Mouse (Mus musculus): ENCODE results near the gene Ewsr1. TPM values are rescaled to one million over a fixed set of nuclear protein-coding genes. Genes with fewer than 3 reads are reported as not detected.

The Ewsr1 gene
- 513 and 799 TPM in 2 replicates for polyA plus RNA-seq (2012; rRNA removed)

DNA sequence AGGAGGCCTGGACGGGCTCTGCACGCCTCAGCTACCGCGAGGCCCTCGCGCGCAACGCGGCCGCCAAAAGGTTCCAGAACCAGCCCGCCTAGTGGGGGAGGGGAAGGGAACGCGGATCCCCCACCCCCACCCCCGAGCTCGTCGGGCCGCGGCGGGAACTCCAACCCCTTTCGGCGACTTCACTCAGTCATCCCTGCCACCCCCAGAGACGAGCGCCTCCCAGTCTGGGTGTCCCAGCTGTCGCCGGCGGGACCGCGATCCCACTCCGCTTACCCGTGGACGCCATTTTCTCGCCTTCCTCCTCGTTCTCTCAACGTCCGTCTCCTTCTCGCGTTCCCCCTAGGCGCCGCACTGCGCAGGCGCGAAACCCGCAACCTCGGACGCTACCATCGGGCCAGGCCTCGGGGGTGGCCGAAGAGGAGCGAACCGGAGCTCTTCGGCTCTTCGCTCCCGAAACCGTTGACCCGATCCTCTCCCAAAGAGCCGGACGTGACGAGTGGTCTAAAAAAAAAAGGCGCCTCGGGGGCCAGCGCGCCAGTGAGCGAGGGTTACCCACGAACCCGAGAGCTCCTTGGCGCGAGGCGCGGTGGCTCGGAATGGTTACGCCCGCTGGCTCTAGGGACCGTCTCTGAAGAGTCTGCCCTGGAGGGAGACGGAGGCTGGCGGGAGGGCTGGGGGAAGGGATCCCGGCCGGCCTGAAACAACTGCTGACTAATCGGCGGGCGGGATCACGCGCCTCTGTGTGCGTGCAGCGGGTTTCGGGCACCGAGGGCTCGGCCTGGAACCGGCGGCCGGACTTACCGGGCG is at the start of gene Ewsr1, which contains the start of gene Rhbdd3:
Gene Ewsr1 (minus strand): TSS at position 531 of the 807 bp plus-strand sequence.
Gene Rhbdd3 (plus strand): TSS at position 191 of the 807 bp plus-strand sequence.
- peak; percentile 88 to 98 for DNase-seq (ENCODE audit: extremely low spot score in 1 of 2, low spot score in 1 of 2)

DNA sequence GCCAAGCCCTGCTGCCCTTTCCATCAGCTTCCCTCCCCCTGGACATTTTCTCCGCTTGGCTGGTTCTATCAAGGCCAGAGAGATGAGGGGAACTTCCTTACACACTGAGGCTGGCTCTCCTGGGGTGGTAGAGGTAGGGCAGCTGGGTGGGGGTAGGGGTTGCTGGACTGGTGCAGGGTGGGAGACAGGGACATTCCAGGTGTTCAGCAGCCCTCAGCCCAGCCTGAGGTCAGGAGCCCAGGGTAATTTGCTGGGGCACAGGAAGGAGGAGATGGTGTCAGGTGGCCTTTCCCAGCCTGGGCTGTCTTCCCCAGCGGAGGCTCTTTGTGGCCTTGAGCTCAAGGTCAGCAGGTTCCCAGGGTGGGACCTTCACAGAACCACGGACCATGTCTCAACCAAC is 46.5 kb upstream of the Ewsr1 start:
- no peak for DNase-seq (ENCODE audit: extremely low spot score in 1 of 2, low spot score in 1 of 2)

DNA sequence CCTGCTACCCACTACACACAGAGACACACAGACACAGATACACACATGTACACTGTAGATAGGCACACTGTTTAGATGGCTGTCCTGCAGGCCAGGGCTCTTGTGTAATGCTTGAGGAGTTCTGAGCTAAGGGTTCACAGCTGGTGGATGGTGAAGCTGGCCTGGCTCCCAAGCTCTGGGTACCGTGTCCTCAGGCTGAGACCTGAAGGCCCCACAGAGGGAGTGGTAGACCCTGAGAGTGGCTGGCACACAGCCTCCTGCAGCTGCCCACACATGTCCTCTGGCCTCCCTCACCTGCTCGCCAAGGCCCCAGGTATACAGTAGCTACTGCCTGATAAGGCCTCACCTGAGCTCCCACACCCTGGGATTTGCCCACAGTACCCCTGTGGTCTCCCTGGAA is 42.9 kb upstream of the Ewsr1 start:
- no peak for DNase-seq (ENCODE audit: extremely low spot score in 1 of 2, low spot score in 1 of 2)

DNA sequence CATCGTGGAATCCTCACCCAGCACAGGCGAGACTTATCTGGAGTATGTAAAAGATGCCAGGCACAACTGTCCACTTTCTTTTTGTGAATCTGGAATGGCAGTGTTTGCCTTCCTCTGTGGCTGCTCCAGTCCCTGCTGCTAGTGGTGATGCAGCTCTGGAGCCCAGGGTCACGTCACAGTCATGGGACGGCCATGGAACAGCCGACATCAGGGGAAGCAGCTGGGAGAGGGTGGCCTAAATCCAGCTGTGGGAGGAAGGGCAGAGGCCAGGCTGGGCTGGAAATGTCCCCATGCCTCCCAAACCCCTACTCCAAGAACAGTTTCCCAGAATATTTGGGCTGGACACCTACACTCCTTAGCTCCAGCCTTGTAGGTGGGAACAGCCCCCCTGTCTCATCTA is 42.2 kb upstream of the Ewsr1 start:
- no peak for DNase-seq (ENCODE audit: extremely low spot score in 1 of 2, low spot score in 1 of 2)

DNA sequence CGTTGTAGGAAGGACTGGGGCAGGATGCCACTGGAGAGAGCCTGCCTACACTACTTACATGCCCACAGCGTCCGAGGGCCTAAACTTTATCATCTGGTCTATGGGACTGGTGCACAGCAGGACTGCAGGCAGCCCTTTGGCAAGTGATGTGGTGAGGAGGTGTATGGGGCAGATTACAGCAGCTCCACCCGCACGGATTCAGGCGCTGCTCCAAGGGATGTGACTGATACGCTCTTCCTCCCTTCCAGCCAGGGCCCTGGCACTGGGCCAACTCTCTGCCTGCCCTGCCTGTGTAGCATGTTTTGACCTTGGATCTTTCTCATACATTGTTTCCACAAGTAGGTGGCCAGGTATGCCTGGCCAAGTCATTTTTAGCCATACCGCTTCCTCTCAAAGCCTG is 41.6 kb upstream of the Ewsr1 start:
- peak in 1 of 2 experiments; percentile 48 for DNase-seq (ENCODE audit: extremely low spot score in 1 of 2, low spot score in 1 of 2)

DNA sequence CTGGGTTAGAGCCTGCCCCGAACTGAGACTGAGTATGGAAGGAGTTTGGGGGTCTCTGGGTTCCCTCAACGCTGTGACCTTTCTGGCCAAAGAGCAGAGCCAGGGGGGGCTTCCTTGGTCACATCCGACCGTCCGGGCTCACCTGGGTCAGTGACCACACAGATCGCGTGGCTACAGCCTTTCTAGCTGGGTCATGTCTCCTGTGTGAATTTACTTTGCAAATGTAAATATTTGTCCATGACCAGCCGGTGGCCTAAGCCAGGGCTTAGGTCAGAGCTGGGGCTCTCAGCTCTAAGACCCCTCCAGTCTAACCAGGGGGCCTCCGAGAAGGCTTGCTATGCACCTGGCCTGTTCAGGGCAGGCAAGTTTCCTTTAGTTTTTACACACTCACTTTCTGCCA is 40.3 kb upstream of the Ewsr1 start:
- no peak for DNase-seq (ENCODE audit: extremely low spot score in 1 of 2, low spot score in 1 of 2)

DNA sequence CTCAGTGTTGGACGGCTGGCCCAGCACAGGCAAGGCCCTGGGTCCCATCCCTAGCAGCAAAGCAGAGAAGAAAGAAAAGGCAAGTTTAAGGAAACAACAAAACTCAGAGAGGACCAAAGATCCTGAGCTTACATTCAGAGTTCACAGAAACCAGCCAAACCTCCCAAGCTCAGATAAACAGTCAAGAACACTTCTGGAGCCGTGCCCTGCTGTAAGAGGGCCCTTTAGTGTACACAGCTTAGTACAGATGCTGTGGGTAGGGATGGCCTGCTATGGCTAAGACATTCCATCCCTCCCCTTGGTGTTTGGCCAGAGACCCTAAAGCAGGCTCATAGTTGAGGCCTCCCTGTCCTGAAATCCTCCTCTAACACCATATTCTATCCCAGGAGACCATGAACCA is 39.6 kb upstream of the Ewsr1 start:
- no peak for DNase-seq (ENCODE audit: extremely low spot score in 1 of 2, low spot score in 1 of 2)

DNA sequence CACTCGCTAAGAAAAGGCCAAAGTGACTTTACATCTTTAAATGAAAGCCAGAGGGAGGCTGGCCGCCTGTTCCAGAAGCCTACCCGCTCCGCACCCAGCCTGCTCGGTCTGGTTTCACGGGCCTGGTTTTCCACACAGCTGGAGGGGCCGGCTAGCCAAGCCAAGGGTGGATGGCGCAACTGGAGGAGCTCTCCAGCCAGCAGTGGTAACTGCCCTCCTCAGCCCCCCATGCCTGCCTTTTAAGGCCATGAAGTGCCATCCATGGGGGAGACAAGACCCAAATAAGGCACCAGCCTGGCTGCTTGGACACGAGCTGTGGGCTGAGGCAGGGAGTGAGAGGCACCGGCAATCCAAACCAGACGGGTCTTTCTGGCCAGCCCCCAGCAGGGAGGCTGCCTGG is 36.8 kb upstream of the Ewsr1 start:
- DNase-seq (ENCODE audit: extremely low spot score in 1 of 2, low spot score in 1 of 2): no peak

DNA sequence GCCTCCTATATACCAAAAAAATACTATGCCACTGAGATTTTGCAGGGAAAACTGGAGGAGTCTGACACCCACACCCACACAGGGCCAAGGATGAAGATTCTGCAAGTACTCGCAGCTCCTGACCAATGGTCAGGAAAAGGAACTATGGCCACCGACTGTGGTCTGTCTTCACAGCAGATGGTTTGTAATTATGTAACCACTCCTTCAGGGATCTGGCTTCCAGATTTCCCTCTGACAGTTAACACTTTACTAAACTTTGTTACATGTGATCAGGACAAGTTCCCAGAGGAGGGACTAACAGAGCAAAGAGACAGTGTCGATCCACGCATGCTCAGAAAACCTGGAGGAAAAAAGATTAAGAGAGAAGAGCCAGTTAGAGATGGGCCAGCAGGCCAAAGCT is 33.7 kb upstream of the Ewsr1 start:
- no peak for DNase-seq (ENCODE audit: extremely low spot score in 1 of 2, low spot score in 1 of 2)

DNA sequence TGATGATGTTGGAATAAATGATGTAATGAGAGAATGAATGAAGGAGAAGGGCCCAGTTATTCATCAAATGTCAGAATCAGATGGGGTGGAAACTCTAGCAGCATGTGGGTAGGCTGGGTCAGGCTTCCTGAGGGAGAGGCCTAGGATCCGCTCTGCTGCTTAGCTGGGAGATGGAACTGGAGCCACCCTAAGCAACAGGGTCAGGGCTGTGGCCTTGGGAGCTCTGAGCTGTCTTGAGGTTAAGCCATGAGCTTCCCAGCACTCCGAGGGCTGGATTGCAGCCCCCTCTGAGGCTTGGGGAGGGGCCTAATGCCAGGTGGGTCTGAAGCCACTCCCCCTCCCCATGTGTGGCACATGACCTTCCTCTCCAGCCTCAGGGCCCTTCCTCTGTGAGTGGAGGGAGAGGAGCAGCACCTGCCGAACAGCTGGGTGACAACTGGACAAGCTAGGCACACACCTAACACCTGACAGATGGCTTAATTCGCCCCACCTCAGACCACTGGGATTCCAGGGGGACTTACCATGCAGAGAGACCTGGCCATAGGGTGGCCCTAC is 31.1 kb upstream of the Ewsr1 start:
- no peak for DNase-seq (ENCODE audit: extremely low spot score in 1 of 2, low spot score in 1 of 2)

DNA sequence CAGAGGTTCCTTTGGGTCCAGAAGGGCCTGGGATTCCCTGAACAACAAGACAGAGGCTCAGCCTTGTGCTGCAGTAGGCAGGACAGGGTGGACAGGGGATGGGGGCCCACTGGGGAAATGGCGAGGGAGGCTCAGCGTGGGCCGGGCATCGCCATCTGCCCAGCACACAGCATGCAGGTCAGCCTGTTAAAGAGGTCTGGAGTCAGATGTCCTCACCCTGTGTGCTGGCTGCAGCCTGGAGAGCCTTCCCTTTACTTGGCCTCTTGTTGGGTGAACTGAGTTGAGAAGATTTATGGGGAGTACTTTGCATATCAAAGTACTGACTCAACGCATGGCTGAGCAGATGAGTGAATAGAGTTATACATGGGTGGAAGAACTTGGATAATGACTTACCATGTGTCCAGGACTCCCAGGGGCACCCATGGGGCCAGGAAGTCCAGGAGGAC is 30.0 kb upstream of the Ewsr1 start:
- DNase-seq (ENCODE audit: extremely low spot score in 1 of 2, low spot score in 1 of 2): no peak

DNA sequence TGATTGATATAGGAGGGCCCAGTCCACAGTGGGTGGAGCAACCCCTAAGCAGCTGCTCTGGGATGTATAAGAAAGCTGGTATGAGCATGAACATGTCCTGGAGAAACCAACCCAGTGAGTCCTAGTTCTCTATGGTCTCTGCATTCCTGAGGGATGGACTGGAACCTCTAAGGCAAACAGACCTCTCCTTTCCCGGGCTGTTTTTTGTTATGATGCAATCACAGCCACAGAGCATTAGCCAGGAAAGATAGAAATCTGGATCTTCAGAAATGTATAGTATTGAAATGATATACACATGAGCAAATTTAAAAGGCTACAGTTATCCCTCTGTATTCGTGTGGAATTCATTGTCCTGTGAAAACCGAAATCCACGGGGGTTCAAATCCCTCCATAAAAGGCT is 26.6 kb upstream of the Ewsr1 start:
- no peak for DNase-seq (ENCODE audit: extremely low spot score in 1 of 2, low spot score in 1 of 2)

DNA sequence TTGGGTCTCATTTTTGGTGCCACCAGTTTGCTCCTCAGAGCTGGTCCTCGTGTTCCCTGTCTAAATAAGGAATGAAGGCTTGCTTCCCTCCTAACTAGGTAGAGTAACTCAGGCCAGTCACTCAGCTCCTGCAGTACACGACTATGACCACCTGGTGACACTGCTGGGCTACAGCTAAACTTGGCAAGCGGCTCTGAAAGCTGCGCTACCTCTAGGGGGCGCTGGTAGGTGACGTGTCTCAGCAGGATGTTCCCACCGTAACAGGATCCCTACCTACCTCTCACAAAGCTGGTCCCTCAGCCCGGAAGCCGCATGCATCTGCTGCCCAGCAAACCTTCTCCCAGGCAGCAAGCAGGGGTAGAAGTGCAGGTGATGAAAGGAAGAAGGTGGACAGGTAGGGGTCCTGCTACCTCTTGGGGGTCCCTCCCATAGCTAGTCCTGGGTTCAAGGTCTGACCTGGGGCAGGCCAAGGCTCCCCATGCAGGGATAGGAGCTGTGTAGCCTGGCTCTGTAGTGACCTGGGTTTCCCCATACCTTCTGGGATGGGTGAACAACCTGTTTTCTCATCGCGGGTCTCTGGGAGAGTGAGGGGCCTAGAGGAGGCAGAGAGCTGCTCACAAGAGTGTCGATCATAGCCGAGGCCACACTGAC is 16.0 kb upstream of the Ewsr1 start:
- DNase-seq (ENCODE audit: extremely low spot score in 1 of 2, low spot score in 1 of 2): peak; percentile 74 to 96

DNA sequence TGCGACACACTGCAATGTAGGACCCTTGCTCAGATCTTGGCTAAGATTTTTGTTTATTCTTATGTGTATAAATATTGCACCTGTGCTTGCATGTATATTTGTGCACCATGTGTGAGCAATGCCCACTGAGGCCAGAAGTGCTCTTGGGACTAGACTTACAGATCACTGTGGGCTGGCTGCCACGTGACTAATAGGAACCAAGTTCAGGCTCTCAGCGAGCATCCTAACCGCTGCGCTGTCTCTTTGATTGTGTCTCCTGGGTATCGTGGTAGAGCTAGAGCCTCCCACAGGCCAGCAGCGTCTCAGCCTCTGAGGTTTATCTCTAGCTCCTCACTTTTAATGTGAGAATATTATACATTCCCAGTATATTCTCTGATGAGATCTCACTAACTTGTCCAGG is 14.6 kb upstream of the Ewsr1 start:
- DNase-seq (ENCODE audit: extremely low spot score in 1 of 2, low spot score in 1 of 2): no peak

DNA sequence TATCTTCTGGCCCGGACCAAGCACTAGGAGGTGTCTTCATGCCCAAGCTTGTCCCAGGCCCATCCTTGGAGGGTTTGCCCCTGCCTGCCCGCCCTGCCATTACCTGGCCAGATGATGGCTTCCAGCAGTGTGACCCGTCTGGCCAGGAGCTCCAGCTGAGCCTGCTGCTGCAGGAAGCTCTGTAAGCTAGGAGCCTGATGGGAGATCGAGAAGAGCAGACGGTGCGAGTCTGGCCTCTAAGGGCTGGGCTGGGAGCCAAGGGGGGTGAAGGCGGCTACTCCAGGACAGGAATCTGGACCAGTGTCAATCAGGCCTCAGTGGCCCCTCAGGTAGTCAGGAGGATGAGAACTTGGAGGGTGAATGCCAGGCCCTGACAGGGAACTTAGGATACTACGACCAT is 10.4 kb upstream of the Ewsr1 start:
- no peak for DNase-seq (ENCODE audit: extremely low spot score in 1 of 2, low spot score in 1 of 2)

DNA sequence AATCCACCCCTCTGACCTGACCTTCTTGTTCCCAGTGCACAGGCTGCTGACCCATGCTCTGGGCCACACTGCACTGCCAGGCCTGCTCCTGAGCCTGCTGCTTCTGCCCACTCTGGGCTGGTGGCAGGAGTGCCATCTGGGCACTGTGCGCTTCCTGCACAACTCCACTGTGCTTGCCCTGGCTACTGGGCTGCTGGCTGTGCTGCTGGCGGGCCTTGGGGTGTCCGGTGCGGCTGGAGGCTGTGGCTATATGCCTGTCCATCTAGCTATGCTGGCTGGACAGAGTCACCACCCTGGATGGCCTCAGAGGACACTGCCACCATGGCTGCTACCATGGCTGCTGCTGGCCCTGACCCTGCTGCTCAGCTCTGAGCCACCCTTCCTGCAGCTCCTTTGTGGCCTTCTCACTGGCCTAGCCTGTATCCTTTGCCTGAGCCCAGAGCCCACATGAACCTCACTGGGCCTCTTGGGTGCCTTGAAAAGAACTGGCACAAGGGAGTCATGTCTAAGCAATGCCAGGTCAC is 5.0 kb upstream of the Ewsr1 start:
- no peak for DNase-seq (ENCODE audit: extremely low spot score in 1 of 2, low spot score in 1 of 2)

DNA sequence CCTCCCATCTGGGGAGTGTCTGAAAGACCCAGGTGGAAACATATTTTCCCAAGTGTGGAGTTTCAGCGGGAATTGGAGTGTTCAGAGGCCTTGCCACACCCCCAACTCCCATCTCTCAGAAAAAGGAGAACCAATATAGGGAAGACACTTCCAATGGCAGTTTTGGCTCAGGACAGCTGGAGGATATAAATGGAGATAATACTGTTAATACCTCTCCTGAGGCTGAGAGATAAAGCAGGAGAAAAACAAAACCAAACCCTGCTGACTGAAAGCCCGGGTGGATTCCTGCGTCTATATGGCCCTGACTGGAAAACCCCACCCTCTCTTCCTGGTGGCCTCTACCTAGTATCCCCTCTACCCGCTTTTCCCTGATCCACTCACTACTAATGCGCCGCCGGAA is 3.3 kb upstream of the Ewsr1 start:
- DNase-seq (ENCODE audit: extremely low spot score in 1 of 2, low spot score in 1 of 2): no peak

DNA sequence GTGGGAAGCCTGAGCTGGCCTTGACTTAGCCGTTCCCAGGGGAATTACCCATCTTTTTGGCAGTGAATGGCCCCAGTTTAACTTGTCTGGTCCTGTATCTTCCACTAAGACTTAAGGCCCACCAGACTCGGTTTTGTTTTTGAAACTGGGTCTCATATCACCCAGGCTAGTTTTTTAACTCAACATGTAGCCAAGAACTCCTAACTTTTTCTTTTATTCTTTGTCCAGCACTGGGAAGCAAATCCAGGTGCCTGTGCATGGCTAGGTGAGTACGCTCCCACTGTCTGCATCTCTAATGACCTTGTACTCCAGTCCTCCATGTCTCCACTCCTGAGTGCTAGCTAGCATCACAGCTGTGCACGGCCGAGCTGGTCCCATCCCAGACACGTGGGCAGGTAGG is 2.6 kb upstream of the Ewsr1 start:
- DNase-seq (ENCODE audit: extremely low spot score in 1 of 2, low spot score in 1 of 2): no peak

DNA sequence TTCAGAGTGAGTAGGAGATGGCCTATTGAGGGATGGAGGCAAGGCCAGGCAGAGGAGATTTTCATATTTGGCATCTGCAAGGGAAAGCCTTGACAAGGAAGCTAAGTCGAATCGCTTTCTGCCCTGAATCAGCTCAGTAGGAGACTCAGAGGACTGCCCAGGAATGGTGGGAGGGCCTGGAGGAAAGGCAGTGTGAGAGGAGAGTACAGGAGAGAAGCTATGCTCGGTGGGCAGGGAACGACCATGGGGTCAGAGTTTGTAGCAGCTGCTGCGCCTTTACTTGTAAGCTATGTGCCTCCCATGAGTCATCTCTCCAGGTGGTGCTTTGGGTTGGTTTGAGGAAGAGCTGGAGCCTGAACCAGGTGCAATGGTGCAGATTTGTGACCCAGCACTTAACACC is 1.7 kb upstream of the Ewsr1 start:
- no peak for DNase-seq (ENCODE audit: extremely low spot score in 1 of 2, low spot score in 1 of 2)

DNA sequence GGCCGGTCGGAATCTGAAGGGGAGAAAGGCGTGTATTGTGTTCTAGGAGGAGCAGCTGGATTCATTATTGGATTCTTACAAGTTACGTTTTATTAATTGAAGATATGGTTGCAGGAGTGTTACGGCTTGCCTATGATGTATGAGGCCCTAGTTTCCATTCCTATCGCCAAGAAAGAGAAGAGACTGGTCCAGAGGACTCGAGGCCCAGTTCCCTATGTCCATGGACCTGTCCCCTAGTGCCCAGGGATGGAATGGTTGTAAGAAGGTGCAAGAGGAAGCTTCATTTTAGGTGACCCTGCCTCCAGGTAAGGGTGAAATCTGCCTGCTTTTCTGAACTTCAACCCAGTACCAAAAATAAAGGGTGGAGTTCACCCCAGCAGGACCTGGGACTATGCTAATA is 1.2 kb upstream of the Ewsr1 start:
- no peak for DNase-seq (ENCODE audit: extremely low spot score in 1 of 2, low spot score in 1 of 2)

DNA sequence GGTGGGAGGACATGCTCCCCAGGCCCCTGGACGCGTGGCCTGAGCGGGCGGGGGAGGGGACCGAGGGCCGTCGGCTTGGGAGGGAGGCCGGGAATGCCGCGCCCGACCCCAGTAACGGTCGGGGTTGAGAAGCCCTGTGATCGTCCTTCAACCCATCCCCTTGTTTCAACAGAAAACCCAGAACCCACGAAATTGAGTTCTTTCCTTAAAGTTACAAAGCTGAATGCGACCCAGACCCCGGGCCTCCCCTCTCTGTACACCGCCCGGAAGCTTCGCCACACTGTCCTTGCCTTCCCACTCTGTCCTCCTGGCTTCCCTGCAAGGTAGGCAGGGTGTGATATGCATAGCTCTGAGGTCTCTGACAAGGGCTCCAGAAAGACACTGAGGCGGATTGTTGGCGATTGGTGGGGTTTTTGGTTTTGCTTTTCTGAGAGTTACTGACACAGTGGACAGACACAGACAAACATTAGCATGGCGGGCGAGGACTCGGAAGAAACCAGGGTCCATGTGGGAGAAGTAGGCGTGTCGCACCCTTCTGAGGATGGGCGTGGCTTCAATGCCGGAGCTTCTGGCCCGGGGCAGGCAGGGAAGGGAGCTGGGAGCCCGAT is 614 bp upstream of the Ewsr1 start:
- peak; percentile 55 to 84 for DNase-seq (ENCODE audit: extremely low spot score in 1 of 2, low spot score in 1 of 2)
